Comparison of ENCODE assay signal across 12 mouse cellular contexts in genomic region chr1:61779906-61780305, GRCm38 (mm10).
DNase-seq lines count a peak whose midpoint lies in the region; TF ChIP-seq lines count a peak whose summit lies in the region.
"Had no signal": no experiment of that assay in that cellular context is flagged by ENCODE, and none has a peak within 500 bp of the region (broad histone marks: within the 10 kb centered on the region; RNA-seq: fewer than 3 reads in every experiment).

No protein-coding gene starts in this region.

- whole genome bisulfite sequencing in lung, adult 2 months: 7% methylated on average over 5 of the region's 5 CpGs

- TF ChIP-seq CTCF in lung, adult 2 months (IDR thresholded peaks at IDR 0.05; ENCODE audit: insufficient read depth, low read length): no peak

- peak; percentile 18 to 27 for DNase-seq in heart, postnatal 10 days
- DNase-seq in heart, postnatal 4 days: no peak
- DNase-seq in 3134 (ENCODE audit: extremely low read depth, insufficient read length, low spot score): peak; percentile 16
- peak; percentile 44 for DNase-seq in NIH3T3 (ENCODE audit: low read depth)
- DNase-seq in lung, adult 2 months: peak; percentile 29
- DNase-seq in thymus, postnatal 25 days: no peak
- DNase-seq in gastrocnemius, adult 8-10 months (ENCODE audit: low spot score in 2 of 2): no peak
- DNase-seq: cerebellum, adult 9-11 months; gastrocnemius, postnatal 10 days; right cerebral cortex, adult 18-20 months had no signal

- intact Hi-C loops in heart, postnatal 10 days (cut with DNase I): loop anchor here (5.0 kb wide), 1 partner anchor 142 kb away; no protein-coding TSS in a partner anchor

- H3K4me3 ChIP-seq in lung, adult 2 months (replicated peaks; ENCODE audit: extremely low read depth, low read depth, low read length): no peak overlapping the region
- H3K4me3 ChIP-seq: hindbrain, embryonic 12.5 days; myocyte had no signal

- no peak for TF ChIP-seq POLR2A in lung, adult 2 months (IDR thresholded peaks at IDR 0.05; ENCODE audit: borderline replicate concordance, extremely low read depth, low read depth, low read length)

- peaks cover 2% of the 10 kb centered on the region for H3K4me1 ChIP-seq in lung, adult 2 months (ENCODE audit: control insufficient read depth, insufficient read depth, low read length)
- H3K4me1 ChIP-seq: hindbrain, embryonic 12.5 days had no signal

Comparison
In these comparisons a context has a peak if more than half of its experiments do, and no peak if none do; other contexts are left out.
1. DNase-seq: peak in heart, postnatal 10 days (2 of 2), 3134 (single experiment), NIH3T3 (single experiment) and lung, adult 2 months (single experiment); none in heart, postnatal 4 days (single experiment), thymus, postnatal 25 days (single experiment) and gastrocnemius, adult 8-10 months (0 of 2).